7 mouse cellular contexts compared by ENCODE assay signal in the genomic region with DNA sequence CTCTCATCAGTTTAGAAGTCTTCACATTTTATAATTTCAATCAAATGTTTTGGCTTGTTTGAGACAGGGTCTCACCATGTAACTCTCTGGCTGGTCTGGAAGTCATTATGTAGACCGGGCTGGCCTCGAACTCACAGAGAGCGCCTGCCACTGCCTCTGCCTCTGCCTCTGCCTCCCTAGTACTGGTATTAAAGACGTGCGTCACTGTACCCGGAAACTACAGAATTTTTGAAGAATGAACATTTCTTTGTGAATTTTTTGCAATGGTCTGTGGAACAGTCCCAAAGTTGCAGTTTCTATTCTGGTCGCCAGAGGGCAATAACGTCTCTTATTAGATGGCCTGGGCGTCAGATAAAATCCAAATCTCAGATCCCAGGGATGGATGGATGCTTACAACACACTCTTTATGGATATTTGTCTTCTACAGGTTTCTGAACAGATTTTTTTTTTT. TPM values are rescaled to one million over a fixed set of nuclear protein-coding genes. Genes with fewer than 3 reads are reported as not detected.
DNase-seq lines count a peak whose midpoint lies in the region; ATAC-seq and TF ChIP-seq lines count a peak whose summit lies in the region.

No protein-coding gene starts in this region.

- no peaks in the 10 kb centered on the region for H3K9me3 ChIP-seq in forebrain, postnatal 0 days (ENCODE audit: low read length)
- no peaks in the 10 kb centered on the region for H3K9me3 ChIP-seq in hindbrain, embryonic 15.5 days

- ATAC-seq in forebrain, postnatal 0 days, result peak; percentile 39
- ATAC-seq in hindbrain, embryonic 15.5 days (ENCODE audit: low FRiP score, low read depth), result peak; percentile 27
- ATAC-seq in megakaryocyte, adult 5-6 weeks (ENCODE audit: poor library complexity, severe bottlenecking), result peak; percentile 6

- intact Hi-C loops in left cerebral cortex, adult 2 months (cut with DNase I), result loop anchor here (1.0 to 2.0 kb wide), 2 partner anchors 13 to 22 kb away; a partner anchor contains a TSS

- H3K4me1 ChIP-seq in forebrain, postnatal 0 days (ENCODE audit: insufficient read depth), result peaks cover 23% of the 10 kb centered on the region
- peaks cover 51% of the 10 kb centered on the region for H3K4me1 ChIP-seq in hindbrain, embryonic 15.5 days (replicated peaks)

- peak; percentile 91 for DNase-seq in R1 (ENCODE audit: low read depth, low spot score)
- peak; percentile 68 for DNase-seq in cerebellum, adult 11-12 months
- DNase-seq in forebrain, postnatal 0 days, result peak; percentile 93
- peak; percentile 69 to 70 for DNase-seq in left cerebral cortex, adult 2 months (ENCODE audit: extremely low spot score in 1 of 2, low spot score in 2 of 2)
- peak; percentile 74 for DNase-seq in right cerebral cortex, postnatal 4 days

- H3K4me2 ChIP-seq in forebrain, postnatal 0 days (ENCODE audit: low read depth), result peak overlapping the region; percentile 87
- peak overlapping the region; percentile 91 for H3K4me2 ChIP-seq in hindbrain, embryonic 15.5 days

- peaks cover 6% of the 10 kb centered on the region; the same call in 1 of the 2 replicates for H3K36me3 ChIP-seq in forebrain, postnatal 0 days (ENCODE audit: insufficient read depth)
- H3K36me3 ChIP-seq in hindbrain, embryonic 15.5 days, result no peaks in the 10 kb centered on the region

- H3K9ac ChIP-seq in forebrain, postnatal 0 days, result no peak overlapping the region
- 0 out of 2 replicates have a peak overlapping the region, but pooled peaks have one; percentile 75 for H3K9ac ChIP-seq in hindbrain, embryonic 15.5 days

- TF ChIP-seq CTCF in forebrain, postnatal 0 days (IDR thresholded peaks at IDR 0.05; ENCODE audit: low read depth), result peak; percentile 77
- peak; percentile 81 for TF ChIP-seq CTCF in left cerebral cortex, adult 2 months (IDR thresholded peaks at IDR 0.05)

- peak overlapping the region; percentile 77 for H3K4me3 ChIP-seq in forebrain, postnatal 0 days (ENCODE audit: low read depth, low read length)
- peak overlapping the region; percentile 83 for H3K4me3 ChIP-seq in hindbrain, embryonic 15.5 days
- peak overlapping the region; percentile 62 for H3K4me3 ChIP-seq in left cerebral cortex, adult 2 months

- H3K27me3 ChIP-seq in forebrain, postnatal 0 days (ENCODE audit: insufficient read depth, low read length), result no peaks in the 10 kb centered on the region
- no peaks in the 10 kb centered on the region for H3K27me3 ChIP-seq in hindbrain, embryonic 15.5 days

- H3K27ac ChIP-seq in forebrain, postnatal 0 days (ENCODE audit: low read depth, low read length), result peak overlapping the region; percentile 71
- H3K27ac ChIP-seq in hindbrain, embryonic 15.5 days (replicated peaks), result peak overlapping the region; percentile 92
- peak overlapping the region; percentile 45; the same call in 1 of the 2 replicates for H3K27ac ChIP-seq in left cerebral cortex, adult 2 months

- under 1% methylated on average over 9 of the region's 9 CpGs for WGBS in forebrain, postnatal 0 days
- 1% methylated on average over 9 of the region's 9 CpGs for WGBS in hindbrain, embryonic 15.5 days

RNA-seq across cellular contexts. Expression of a gene that starts 0.8 kb away (rescaled TPM):
- 20.3 and 25.7 TPM in 2 replicates for total RNA-seq in forebrain, postnatal 0 days (2014; rRNA removed)
- polyA plus RNA-seq in forebrain, postnatal 0 days (2015; fragmentation: Nextera tagmentation; extraction: Ambion mirVana), result 9.0 and 11.4 TPM in 2 replicates
- polyA plus RNA-seq in hindbrain, embryonic 15.5 days (2015; fragmentation: Nextera tagmentation; extraction: Ambion mirVana), result 26.8 and 27.6 TPM in 2 replicates
- total RNA-seq in left cerebral cortex, adult 2 months (2021), result 1 to 10 TPM; 7.1 to 7.7 TPM
- total RNA-seq in megakaryocyte, adult 5-6 weeks (2015), result 11.5 and 15.2 TPM in 2 replicates
- total RNA-seq in megakaryocyte, adult 5-6 weeks (2017), result 6.1 and 6.3 TPM in 2 replicates

RNA-seq across cellular contexts. Expression of a gene that starts 6.9 kb away (rescaled TPM):
- 2.8 and 4.0 TPM in 2 replicates for total RNA-seq in forebrain, postnatal 0 days (2014; rRNA removed)
- 2.3 and 3.8 TPM in 2 replicates for polyA plus RNA-seq in forebrain, postnatal 0 days (2015; fragmentation: Nextera tagmentation; extraction: Ambion mirVana)
- 4.4 and 4.6 TPM in 2 replicates for polyA plus RNA-seq in hindbrain, embryonic 15.5 days (2015; fragmentation: Nextera tagmentation; extraction: Ambion mirVana)
- total RNA-seq in left cerebral cortex, adult 2 months (2021), result 1 to 10 TPM; 2.3 to 2.8 TPM
- 350 and 368 TPM in 2 replicates for total RNA-seq in megakaryocyte, adult 5-6 weeks (2015)
- 118 and 143 TPM in 2 replicates for total RNA-seq in megakaryocyte, adult 5-6 weeks (2017)

RNA-seq across cellular contexts. Expression of a gene that starts 19.4 kb away (rescaled TPM):
- 32.5 and 35.1 TPM in 2 replicates for total RNA-seq in forebrain, postnatal 0 days (2014; rRNA removed)
- polyA plus RNA-seq in forebrain, postnatal 0 days (2015; fragmentation: Nextera tagmentation; extraction: Ambion mirVana), result 39.2 and 47.6 TPM in 2 replicates
- 46.1 and 46.6 TPM in 2 replicates for polyA plus RNA-seq in hindbrain, embryonic 15.5 days (2015; fragmentation: Nextera tagmentation; extraction: Ambion mirVana)
- 10 to 100 TPM; 18.1 to 18.8 TPM for total RNA-seq in left cerebral cortex, adult 2 months (2021)
- 14.7 and 15.4 TPM in 2 replicates for total RNA-seq in megakaryocyte, adult 5-6 weeks (2015)
- 9.0 and 9.4 TPM in 2 replicates for total RNA-seq in megakaryocyte, adult 5-6 weeks (2017)

RNA-seq across cellular contexts. Expression of a gene that starts 19.6 kb away (rescaled TPM):
- 74.8 and 80.5 TPM in 2 replicates for total RNA-seq in forebrain, postnatal 0 days (2014; rRNA removed)
- 69.4 and 92.7 TPM in 2 replicates for polyA plus RNA-seq in forebrain, postnatal 0 days (2015; fragmentation: Nextera tagmentation; extraction: Ambion mirVana)
- polyA plus RNA-seq in hindbrain, embryonic 15.5 days (2015; fragmentation: Nextera tagmentation; extraction: Ambion mirVana), result 93.3 and 96.8 TPM in 2 replicates
- total RNA-seq in left cerebral cortex, adult 2 months (2021), result 10 to 100 TPM; 65.7 to 66.8 TPM
- total RNA-seq in megakaryocyte, adult 5-6 weeks (2015), result 42.1 and 46.8 TPM in 2 replicates
- total RNA-seq in megakaryocyte, adult 5-6 weeks (2017), result 129 and 153 TPM in 2 replicates

RNA-seq across cellular contexts. Expression of a gene that starts 22.7 kb away (rescaled TPM):
- 205 and 300 TPM in 2 replicates for total RNA-seq in forebrain, postnatal 0 days (2014; rRNA removed)
- polyA plus RNA-seq in forebrain, postnatal 0 days (2015; fragmentation: Nextera tagmentation; extraction: Ambion mirVana), result 595 and 769 TPM in 2 replicates
- polyA plus RNA-seq in hindbrain, embryonic 15.5 days (2015; fragmentation: Nextera tagmentation; extraction: Ambion mirVana), result 444 and 501 TPM in 2 replicates
- total RNA-seq in left cerebral cortex, adult 2 months (2021), result 100 to 1,000 TPM; 440 to 450 TPM
- 2,258 and 2,353 TPM in 2 replicates for total RNA-seq in megakaryocyte, adult 5-6 weeks (2015)
- total RNA-seq in megakaryocyte, adult 5-6 weeks (2017), result 250 and 448 TPM in 2 replicates

Comparison
In these comparisons a context has a peak if more than half of its experiments do, and no peak if none do; other contexts are left out.
1. Peak in every context shown above with its lines: DNase-seq, ATAC-seq, H3K4me3 ChIP-seq and H3K27ac ChIP-seq.
2. RNA of a gene that starts 6.9 kb away (total RNA-seq): 118 to 368 TPM in megakaryocyte, adult 5-6 weeks; 2.8 to 4.0 TPM in forebrain, postnatal 0 days and 2.3 to 2.8 TPM in left cerebral cortex, adult 2 months; every median in the first group is over 10 times any median in the second.